Mouse (Mus musculus): ENCODE measurements around the gene Hcrt.

DNA sequence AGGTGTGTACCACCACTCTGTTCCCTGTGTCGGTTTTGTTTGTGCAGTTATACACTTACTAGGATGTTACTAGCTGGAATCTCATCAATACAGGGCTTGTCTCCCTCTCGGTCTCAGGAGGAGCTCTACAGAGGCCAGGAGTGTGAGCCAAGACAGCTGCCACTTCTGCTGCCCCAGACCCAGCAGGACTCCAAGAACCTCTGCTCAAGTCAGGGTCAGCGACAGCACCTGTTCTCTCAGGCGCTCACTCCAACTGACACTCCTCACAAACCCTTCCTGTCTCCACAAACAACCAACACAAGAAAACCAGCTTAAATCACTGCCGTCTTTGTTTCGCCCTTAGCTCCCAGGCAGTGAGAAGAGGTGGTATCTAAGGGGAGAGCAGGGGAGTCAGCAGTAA lies 34.1 kb downstream of the Hcrt start:
- no peak for TF ChIP-seq EP300 (IDR thresholded peaks at IDR 0.05; ENCODE audit: low read depth)
- TF ChIP-seq CTCF (IDR thresholded peaks at IDR 0.05; ENCODE audit: low read depth): no peak
